Mouse (Mus musculus): ENCODE results near the gene Krt77. TPM values are rescaled to one million over a fixed set of nuclear protein-coding genes. Genes with fewer than 3 reads are reported as not detected.
A peak's percentile ranks its signal among the peaks of the same experiment; 100 is the strongest.

The Krt77 gene
- polyA plus RNA-seq, 1 experiment from 2014 or later = 0.13 TPM

DNA sequence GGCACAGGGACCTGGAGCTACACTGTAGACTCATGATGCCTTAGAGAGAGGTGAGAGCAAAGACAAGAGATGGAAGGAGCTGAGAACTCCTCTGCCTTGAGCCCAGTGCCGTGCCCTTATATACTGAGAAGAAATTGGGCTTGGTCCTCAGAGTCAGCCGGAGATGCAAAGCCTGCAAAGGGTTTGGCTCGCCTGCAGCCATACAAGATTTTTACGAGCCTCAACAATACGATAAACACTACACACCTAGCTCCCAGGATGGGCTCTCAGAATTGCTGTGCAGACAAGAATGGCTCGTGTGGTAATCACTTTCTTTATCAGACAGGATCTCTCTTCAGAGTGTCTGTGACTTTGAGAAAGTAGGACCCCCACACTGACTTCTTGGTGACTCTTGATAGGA lies 18.8 kb downstream of the Krt77 start, which contains the start of gene Krt1:
TSS of gene Krt1 (minus strand) at position 101 of the 400 bp plus-strand sequence.
- H3K4me3 ChIP-seq (ENCODE audit: low read length) = no peak within 1 kb of the TSS
- 60% methylated on average over 6 of the region's 6 CpGs for WGBS
- H3K9me3 ChIP-seq (ENCODE audit: control insufficient read depth, low read length) = no peaks in the 10 kb centered on the region
- no peaks in the 10 kb centered on the region for H3K4me1 ChIP-seq (ENCODE audit: control insufficient read depth, insufficient read depth, low read length)
- H3K4me2 ChIP-seq (ENCODE audit: low read depth, low read length) = no peak within 1 kb of the TSS
- H3K36me3 ChIP-seq (ENCODE audit: control insufficient read depth, insufficient read depth, low read length) = no peaks in the 10 kb centered on the region
- H3K27ac ChIP-seq (ENCODE audit: low read length) = no peak within 1 kb of the TSS
- H3K9ac ChIP-seq (ENCODE audit: low read depth, low read length) = no peak within 1 kb of the TSS
- H3K27me3 ChIP-seq (replicated peaks; ENCODE audit: control insufficient read depth, insufficient read depth, low read length) = peaks cover 7% of the 10 kb centered on the region
- no peak for ATAC-seq

DNA sequence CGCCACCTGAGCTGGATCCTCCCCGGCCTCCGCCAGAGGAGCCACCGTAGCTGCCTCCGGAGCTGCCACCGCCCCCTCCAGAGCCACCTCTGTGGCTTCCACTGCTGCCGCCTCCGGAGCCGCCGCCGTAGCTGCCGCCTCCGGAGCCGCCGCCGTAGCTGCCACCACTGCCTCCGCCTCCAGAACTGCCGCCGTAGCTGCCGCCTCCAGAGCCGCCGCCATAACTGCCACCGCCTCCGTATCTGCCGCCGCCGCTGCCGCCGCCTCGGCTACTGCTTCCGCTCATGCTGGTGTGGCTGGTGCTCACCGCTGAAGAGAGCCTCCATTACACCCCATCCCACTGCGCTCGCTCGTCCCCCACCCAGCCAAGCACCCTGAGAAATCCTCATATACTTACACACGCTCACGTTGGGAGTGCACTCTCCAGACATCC lies 23.5 kb downstream of the Krt77 start:
- under 1% methylated on average over 37 of the region's 37 CpGs for WGBS
- H3K36me3 ChIP-seq (ENCODE audit: control insufficient read depth, insufficient read depth, low read length) = no peaks in the 10 kb centered on the region
- H3K4me1 ChIP-seq (ENCODE audit: control insufficient read depth, insufficient read depth, low read length) = no peaks in the 10 kb centered on the region
- ATAC-seq = peak; percentile 66
- H3K9ac ChIP-seq (ENCODE audit: low read depth, low read length) = peak overlapping the region; percentile 74
- peak overlapping the region; percentile 92 for H3K4me2 ChIP-seq (ENCODE audit: low read depth, low read length)
- no peak overlapping the region for H3K27ac ChIP-seq (ENCODE audit: low read length)
- no peaks in the 10 kb centered on the region for H3K9me3 ChIP-seq (ENCODE audit: control insufficient read depth, low read length)
- no peaks in the 10 kb centered on the region; the same call in 1 of the 2 replicates for H3K27me3 ChIP-seq (replicated peaks; ENCODE audit: control insufficient read depth, insufficient read depth, low read length)
- peak overlapping the region; percentile 55 for H3K4me3 ChIP-seq (ENCODE audit: low read length)

DNA sequence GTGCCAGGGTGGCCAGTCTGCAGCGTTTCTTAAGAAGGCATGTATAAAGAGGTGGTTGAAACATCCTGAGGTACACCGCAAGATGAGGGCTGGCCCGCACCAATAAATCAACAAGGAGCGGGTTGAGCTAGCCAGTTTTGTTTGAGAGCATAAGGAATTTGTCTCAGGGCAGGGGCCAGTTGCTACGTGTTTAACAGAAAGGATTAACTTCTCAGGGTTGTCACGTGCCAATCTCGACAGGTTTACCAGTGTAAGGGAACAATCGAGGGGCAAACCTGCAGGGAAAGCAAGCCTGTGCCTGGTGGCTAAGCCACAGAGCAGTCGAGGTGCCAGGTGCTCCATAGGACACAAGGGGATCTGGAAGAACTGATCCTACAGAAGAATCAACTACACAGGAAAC lies 26.3 kb downstream of the Krt77 start:
- Histone ChIP-seq H3K4me1 (ENCODE audit: control insufficient read depth, insufficient read depth, low read length) (no peaks in the 10 kb centered on the region), H3K27me3 (replicated peaks; ENCODE audit: control insufficient read depth, insufficient read depth, low read length) (no peaks in the 10 kb centered on the region), H3K4me2 (ENCODE audit: low read depth, low read length) (no peak overlapping the region), H3K9me3 (ENCODE audit: control insufficient read depth, low read length) (no peaks in the 10 kb centered on the region), H3K9ac (ENCODE audit: low read depth, low read length) (no peak overlapping the region), H3K27ac (ENCODE audit: low read length) (no peak overlapping the region), H3K36me3 (ENCODE audit: control insufficient read depth, insufficient read depth, low read length) (no peaks in the 10 kb centered on the region), H3K4me3 (ENCODE audit: low read length) (no peak overlapping the region)
- WGBS = 50% methylated on average over 9 of the region's 9 CpGs
- no peak for ATAC-seq

DNA sequence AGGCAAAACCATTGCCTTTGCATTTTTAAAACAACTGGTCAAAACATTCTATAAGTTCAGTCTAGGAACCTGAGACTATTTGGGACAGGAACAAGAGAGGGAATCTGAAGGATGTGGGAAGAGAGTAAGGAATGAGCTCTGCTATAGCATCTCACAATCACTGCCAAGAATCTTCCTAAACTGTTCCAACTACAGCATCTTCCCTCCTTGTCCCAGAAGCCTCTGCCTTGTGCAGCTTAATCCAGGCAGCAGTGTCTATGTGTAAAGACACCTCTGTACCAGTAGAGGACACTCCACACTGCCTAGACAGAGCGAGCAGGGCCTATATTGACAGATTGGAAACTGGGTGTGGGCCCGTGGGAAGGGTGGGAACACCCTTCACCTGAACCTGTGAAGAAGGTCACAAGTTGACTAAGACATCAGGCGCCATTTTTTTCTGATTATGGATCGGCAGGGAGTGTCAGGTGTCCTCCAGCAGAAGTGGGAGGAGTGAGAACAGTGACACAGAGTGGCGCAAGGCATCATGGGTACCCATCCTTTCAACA lies 34.6 kb downstream of the Krt77 start:
- no peaks in the 10 kb centered on the region for H3K27me3 ChIP-seq (replicated peaks; ENCODE audit: control insufficient read depth, insufficient read depth, low read length)
- H3K4me1 ChIP-seq (ENCODE audit: control insufficient read depth, insufficient read depth, low read length) = no peaks in the 10 kb centered on the region
- H3K4me3 ChIP-seq (ENCODE audit: low read length) = no peak overlapping the region
- H3K9ac ChIP-seq (ENCODE audit: low read depth, low read length) = no peak overlapping the region
- H3K27ac ChIP-seq (ENCODE audit: low read length) = no peak overlapping the region
- ATAC-seq = no peak
- H3K36me3 ChIP-seq (ENCODE audit: control insufficient read depth, insufficient read depth, low read length) = no peaks in the 10 kb centered on the region
- 61% methylated on average over 5 of the region's 5 CpGs for WGBS
- no peak overlapping the region for H3K4me2 ChIP-seq (ENCODE audit: low read depth, low read length)
- no peaks in the 10 kb centered on the region for H3K9me3 ChIP-seq (ENCODE audit: control insufficient read depth, low read length)

DNA sequence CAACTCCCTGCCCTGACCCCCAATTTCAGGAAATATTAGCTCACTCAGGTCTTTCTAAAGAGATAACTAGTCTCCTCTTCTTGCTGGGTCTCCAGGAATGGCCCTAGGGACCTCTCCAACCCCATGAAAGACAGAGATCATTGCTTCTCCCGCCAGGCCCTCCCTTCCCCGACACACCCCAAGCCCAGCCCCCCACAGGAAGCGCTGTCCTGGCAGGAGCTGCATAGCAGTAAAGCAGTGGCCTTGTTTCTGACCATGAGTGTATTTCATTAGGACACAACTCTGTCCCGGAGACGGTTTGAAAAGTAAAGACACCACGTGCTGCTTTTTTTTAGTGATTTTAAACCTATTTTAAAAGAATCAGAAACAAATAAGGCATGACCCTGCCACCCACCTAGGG lies 36.4 kb downstream of the Krt77 start:
- WGBS = 34% methylated on average over 6 of the region's 6 CpGs
- Histone ChIP-seq H3K9me3 (ENCODE audit: control insufficient read depth, low read length) (no peaks in the 10 kb centered on the region), H3K36me3 (ENCODE audit: control insufficient read depth, insufficient read depth, low read length) (no peaks in the 10 kb centered on the region), H3K4me2 (ENCODE audit: low read depth, low read length) (no peak overlapping the region), H3K4me1 (ENCODE audit: control insufficient read depth, insufficient read depth, low read length) (no peaks in the 10 kb centered on the region), H3K27me3 (replicated peaks; ENCODE audit: control insufficient read depth, insufficient read depth, low read length) (no peaks in the 10 kb centered on the region), H3K27ac (ENCODE audit: low read length) (no peak overlapping the region), H3K4me3 (ENCODE audit: low read length) (no peak overlapping the region), H3K9ac (ENCODE audit: low read depth, low read length) (no peak overlapping the region)
- no peak for ATAC-seq

DNA sequence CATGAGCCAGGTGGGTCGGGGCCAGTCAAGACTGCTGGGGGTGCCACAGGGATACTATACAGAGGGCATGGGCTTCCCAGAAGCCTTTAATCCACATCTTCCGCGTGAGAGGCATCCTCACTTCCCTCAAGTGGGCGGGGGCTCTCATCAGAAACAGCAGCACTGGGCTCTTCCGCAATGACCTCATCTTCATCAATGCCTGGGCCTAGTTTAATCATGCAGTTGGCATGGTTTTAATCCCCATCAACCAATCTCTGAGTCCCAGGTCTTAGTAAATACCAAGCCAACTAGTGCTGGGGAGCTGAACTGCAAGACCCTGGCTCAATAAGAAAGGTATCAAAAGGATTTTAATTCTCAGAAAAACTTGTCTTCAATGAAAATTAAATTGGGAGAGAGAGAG lies 40.1 kb downstream of the Krt77 start:
- no peaks in the 10 kb centered on the region for H3K36me3 ChIP-seq (ENCODE audit: control insufficient read depth, insufficient read depth, low read length)
- H3K4me1 ChIP-seq (ENCODE audit: control insufficient read depth, insufficient read depth, low read length) = no peaks in the 10 kb centered on the region
- H3K4me3 ChIP-seq (ENCODE audit: low read length) = no peak overlapping the region
- H3K9ac ChIP-seq (ENCODE audit: low read depth, low read length) = no peak overlapping the region
- ATAC-seq = no peak
- H3K27me3 ChIP-seq (replicated peaks; ENCODE audit: control insufficient read depth, insufficient read depth, low read length) = no peaks in the 10 kb centered on the region
- WGBS = 70% methylated on average over 5 of the region's 5 CpGs
- H3K9me3 ChIP-seq (ENCODE audit: control insufficient read depth, low read length) = no peaks in the 10 kb centered on the region
- H3K4me2 ChIP-seq (ENCODE audit: low read depth, low read length) = no peak overlapping the region
- H3K27ac ChIP-seq (ENCODE audit: low read length) = no peak overlapping the region

DNA sequence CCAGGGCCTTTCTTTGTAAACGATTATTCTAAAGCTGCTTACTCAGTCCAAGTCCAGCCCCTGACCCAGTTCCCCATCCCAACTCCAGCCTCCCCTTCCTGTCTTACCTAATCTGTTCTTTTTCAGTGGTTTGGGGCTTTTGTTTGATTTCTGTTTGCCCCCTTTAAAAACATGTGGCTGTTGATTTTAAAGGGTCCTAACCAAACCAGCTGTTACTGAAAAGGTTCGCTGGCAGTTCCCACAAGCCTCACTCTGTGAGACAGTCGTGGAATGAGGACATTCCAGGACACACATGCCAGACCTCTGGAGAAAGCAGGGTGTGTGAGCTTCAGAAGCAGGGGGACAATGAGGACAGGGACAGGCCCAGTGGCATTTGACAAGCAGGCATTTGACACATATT lies 47.7 kb downstream of the Krt77 start:
- Histone ChIP-seq H3K27ac (ENCODE audit: low read length) (no peak overlapping the region), H3K9me3 (ENCODE audit: control insufficient read depth, low read length) (no peaks in the 10 kb centered on the region), H3K4me1 (ENCODE audit: control insufficient read depth, insufficient read depth, low read length) (no peaks in the 10 kb centered on the region), H3K27me3 (replicated peaks; ENCODE audit: control insufficient read depth, insufficient read depth, low read length) (0 out of 2 replicates have a peak, but pooled peaks cover 5% of the 10 kb centered on the region), H3K9ac (ENCODE audit: low read depth, low read length) (no peak overlapping the region), H3K4me3 (ENCODE audit: low read length) (no peak overlapping the region), H3K36me3 (ENCODE audit: control insufficient read depth, insufficient read depth, low read length) (no peaks in the 10 kb centered on the region), H3K4me2 (ENCODE audit: low read depth, low read length) (no peak overlapping the region)
- WGBS = 23% methylated on average over 3 of the region's 3 CpGs
- ATAC-seq = no peak

DNA sequence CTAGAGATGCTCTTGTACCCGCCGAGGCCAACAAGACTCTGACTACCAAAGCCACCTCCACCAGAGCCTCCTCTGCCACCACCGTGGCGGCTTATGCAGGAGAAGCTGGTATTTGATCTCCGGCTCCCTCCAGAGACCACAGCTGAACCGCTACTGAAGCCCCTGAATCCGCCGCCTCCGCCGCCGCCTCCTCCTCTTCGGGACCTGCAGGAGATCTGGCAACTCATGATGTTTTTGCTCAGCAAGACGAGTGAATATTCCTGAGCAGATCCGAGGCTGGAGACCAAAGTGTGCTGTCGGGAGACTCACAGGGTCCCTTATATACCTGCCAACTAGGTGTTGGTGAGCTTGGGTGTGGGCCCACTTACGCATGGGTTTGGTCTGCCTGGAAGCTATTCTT lies 51.6 kb downstream of the Krt77 start, which contains the start of gene Krt2:
TSS of gene Krt2 (minus strand) at position 295 of the 400 bp plus-strand sequence.
- Histone ChIP-seq H3K9me3 (ENCODE audit: control insufficient read depth, low read length) (no peaks in the 10 kb centered on the region), H3K27me3 (replicated peaks; ENCODE audit: control insufficient read depth, insufficient read depth, low read length) (0 out of 2 replicates have a peak, but pooled peaks cover 5% of the 10 kb centered on the region), H3K4me1 (ENCODE audit: control insufficient read depth, insufficient read depth, low read length) (no peaks in the 10 kb centered on the region), H3K27ac (ENCODE audit: low read length) (no peak within 1 kb of the TSS), H3K4me2 (ENCODE audit: low read depth, low read length) (no peak within 1 kb of the TSS), H3K36me3 (ENCODE audit: control insufficient read depth, insufficient read depth, low read length) (no peaks in the 10 kb centered on the region), H3K4me3 (ENCODE audit: low read length) (no peak within 1 kb of the TSS), H3K9ac (ENCODE audit: low read depth, low read length) (no peak within 1 kb of the TSS)
- WGBS = 77% methylated on average over 16 of the region's 16 CpGs
- no peak for ATAC-seq
